Mouse (Mus musculus) CD4-positive, CD25-positive, alpha-beta regulatory T cell, adult 4 months (primary cell): ENCODE data around the gene Trnau1ap. TPM values are rescaled to one million over a fixed set of nuclear protein-coding genes. Genes with fewer than 3 reads are reported as not detected.
"Not testable (repeated sequence)": the region's sequence is repeated elsewhere in the genome, so short reads cannot be mapped to it uniquely, and the experiment has no call there.

Experiments
- ATAC-seq: one replicate; pipeline ENCODE4 v1.8.0; 2017
- polyA plus RNA-seq, 2 experiments: library from polyadenylated mRNA; unstranded; fragments of 100-300 nt; shearing (Covaris generic); gene quantifications; one replicate each; pipeline ENCODE4 v1.2.1; 2017

The Trnau1ap gene
- polyA plus RNA-seq, 2 experiments from 2014 or later: 40.7 to 48.9 TPM

GRCm38 (mm10) chr4:132341451-132341850, 12.1 kb upstream of the Trnau1ap start:
- no peak for ATAC-seq

- ATAC-seq: no peak
Measured at GRCm38 (mm10) chr4:132338943-132339342, 9.6 kb upstream of the Trnau1ap start.

GRCm38 (mm10) chr4:132332880-132333279, 3.5 kb upstream of the Trnau1ap start:
- ATAC-seq: no peak

- no peak for ATAC-seq
Measured at GRCm38 (mm10) chr4:132331960-132332359, 2.6 kb upstream of the Trnau1ap start.

- ATAC-seq: no peak
Measured at GRCm38 (mm10) chr4:132329835-132330354, 557 bp upstream of the Trnau1ap start.

GRCm38 (mm10) chr4:132328391-132328982, 851 bp downstream of the Trnau1ap start:
- ATAC-seq: no peak

GRCm38 (mm10) chr4:132326481-132326880, 2.9 kb downstream of the Trnau1ap start:
- no peak for ATAC-seq

GRCm38 (mm10) chr4:132315711-132316110, 13.6 kb downstream of the Trnau1ap start:
- no peak for ATAC-seq

GRCm38 (mm10) chr4:132312627-132313026, 16.7 kb downstream of the Trnau1ap start:
- no peak for ATAC-seq

GRCm38 (mm10) chr4:132311801-132312200, 17.5 kb downstream of the Trnau1ap start:
- ATAC-seq: no peak

- ATAC-seq: no peak
Measured at GRCm38 (mm10) chr4:132311209-132311608, 18.1 kb downstream of the Trnau1ap start.

GRCm38 (mm10) chr4:132309849-132310472, 19.4 kb downstream of the Trnau1ap start:
- ATAC-seq: peak; percentile 49

- peak; percentile 21 for ATAC-seq
Measured at GRCm38 (mm10) chr4:132309140-132309848, 20.0 kb downstream of the Trnau1ap start.

GRCm38 (mm10) chr4:132308437-132309139, 20.8 kb downstream of the Trnau1ap start:
- peak; percentile 91 for ATAC-seq

GRCm38 (mm10) chr4:132306004-132306403, 23.3 kb downstream of the Trnau1ap start:
- no peak for ATAC-seq

GRCm38 (mm10) chr4:132305276-132305675, 24.1 kb downstream of the Trnau1ap start:
- no peak for ATAC-seq

- ATAC-seq: not testable (repeated sequence)
Measured at GRCm38 (mm10) chr4:132303484-132303883, 25.9 kb downstream of the Trnau1ap start.

GRCm38 (mm10) chr4:132302939-132303479, 26.3 kb downstream of the Trnau1ap start, which contains the start of gene Rab42:
TSS of gene Rab42 (minus strand) at chr4:132303385.
- peak; percentile 81 for ATAC-seq

GRCm38 (mm10) chr4:132301965-132302938, 27.1 kb downstream of the Trnau1ap start:
- ATAC-seq: peak; percentile 46

- ATAC-seq: no peak
Measured at GRCm38 (mm10) chr4:132301486-132301885, 27.9 kb downstream of the Trnau1ap start.

- ATAC-seq: no peak
Measured at GRCm38 (mm10) chr4:132299849-132300248, 29.5 kb downstream of the Trnau1ap start.
